Mouse (Mus musculus): ENCODE results near the gene Tagap. TPM values are rescaled to one million over a fixed set of nuclear protein-coding genes. Genes with fewer than 3 reads are reported as not detected.
"Not testable (repeated sequence)": the region's sequence is repeated elsewhere in the genome, so short reads cannot be mapped to it uniquely, and the experiment has no call there.

Tagap gene
- polyA plus RNA-seq, 1 experiment, result 1.8 TPM

DNA sequence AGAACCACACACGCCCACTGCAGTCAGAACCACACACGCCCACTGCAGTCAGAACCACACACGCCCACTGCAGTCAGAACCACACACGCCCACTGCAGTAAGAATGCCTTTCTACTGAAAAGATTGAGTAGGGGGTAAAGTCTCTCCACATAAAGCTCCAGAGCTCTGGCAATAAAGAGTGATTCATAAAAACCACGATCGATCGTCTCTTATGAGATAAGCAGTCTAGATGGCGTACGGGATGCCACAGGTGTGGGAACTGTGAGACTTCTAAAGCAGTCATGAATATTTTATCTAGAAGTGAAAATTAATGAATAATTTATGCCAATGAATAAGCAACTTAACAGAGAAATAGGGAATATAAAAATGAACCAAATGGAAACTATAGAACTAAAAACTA is 31.4 kb downstream of the Tagap start:
- not testable (repeated sequence) for H3K27me3 ChIP-seq (replicated peaks; ENCODE audit: control insufficient read depth, insufficient read depth, low read length); H3K4me3 ChIP-seq (ENCODE audit: insufficient read depth, low read depth, low read length); H3K27ac ChIP-seq (ENCODE audit: insufficient read depth, low read depth, low read length); H3K4me1 ChIP-seq (ENCODE audit: control insufficient read depth, insufficient read depth, low read length); DNase-seq; H3K36me3 ChIP-seq (ENCODE audit: control insufficient read depth, insufficient read depth, low read length)
- 97% methylated on average over 9 of the region's 9 CpGs for WGBS

DNA sequence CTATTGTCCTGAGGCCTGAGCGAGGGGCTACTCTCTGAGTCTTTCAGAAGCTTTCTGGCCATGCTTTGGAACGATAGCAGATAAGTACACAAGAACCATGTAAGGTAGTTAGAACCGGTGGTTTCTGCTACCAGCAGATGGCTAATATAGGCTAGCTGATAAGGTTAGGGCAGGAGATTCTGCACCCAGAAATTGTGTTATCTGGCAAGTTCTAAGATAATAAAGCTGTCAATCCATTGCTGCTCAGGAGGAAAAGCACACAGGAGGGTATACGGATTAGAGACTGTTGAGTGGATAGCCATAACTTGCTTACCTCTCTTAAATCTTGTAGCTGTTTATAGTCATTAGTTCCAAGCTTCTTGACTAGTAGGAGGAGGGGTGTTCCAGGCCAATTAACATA is 37.5 kb downstream of the Tagap start:
- H3K4me1 ChIP-seq (ENCODE audit: control insufficient read depth, insufficient read depth, low read length); H3K27me3 ChIP-seq (replicated peaks; ENCODE audit: control insufficient read depth, insufficient read depth, low read length); H3K36me3 ChIP-seq (ENCODE audit: control insufficient read depth, insufficient read depth, low read length); H3K4me3 ChIP-seq (ENCODE audit: insufficient read depth, low read depth, low read length); DNase-seq; H3K27ac ChIP-seq (ENCODE audit: insufficient read depth, low read depth, low read length): not testable (repeated sequence)
- WGBS, result 90% methylated on average over 4 of the region's 4 CpGs

GRCm38 (mm10) chr17:7964398-7964797 is 38.6 kb downstream of the Tagap start:
- H3K4me1 ChIP-seq (ENCODE audit: control insufficient read depth, insufficient read depth, low read length); H3K27ac ChIP-seq (ENCODE audit: insufficient read depth, low read depth, low read length); DNase-seq; H3K27me3 ChIP-seq (replicated peaks; ENCODE audit: control insufficient read depth, insufficient read depth, low read length); H3K36me3 ChIP-seq (ENCODE audit: control insufficient read depth, insufficient read depth, low read length); H3K4me3 ChIP-seq (ENCODE audit: insufficient read depth, low read depth, low read length): not testable (repeated sequence)
- WGBS, result 88% methylated on average over 2 of the region's 2 CpGs

GRCm38 (mm10) chr17:7968490-7968889 is 42.7 kb downstream of the Tagap start:
- WGBS, result 66% methylated on average over 3 of the region's 5 CpGs
- DNase-seq; H3K36me3 ChIP-seq (ENCODE audit: control insufficient read depth, insufficient read depth, low read length); H3K27ac ChIP-seq (ENCODE audit: insufficient read depth, low read depth, low read length); H3K4me1 ChIP-seq (ENCODE audit: control insufficient read depth, insufficient read depth, low read length); H3K4me3 ChIP-seq (ENCODE audit: insufficient read depth, low read depth, low read length); H3K27me3 ChIP-seq (replicated peaks; ENCODE audit: control insufficient read depth, insufficient read depth, low read length): not testable (repeated sequence)

GRCm38 (mm10) chr17:7969782-7970181 is 44.0 kb downstream of the Tagap start:
- H3K27ac ChIP-seq (ENCODE audit: insufficient read depth, low read depth, low read length); H3K36me3 ChIP-seq (ENCODE audit: control insufficient read depth, insufficient read depth, low read length); H3K4me3 ChIP-seq (ENCODE audit: insufficient read depth, low read depth, low read length); H3K4me1 ChIP-seq (ENCODE audit: control insufficient read depth, insufficient read depth, low read length); H3K27me3 ChIP-seq (replicated peaks; ENCODE audit: control insufficient read depth, insufficient read depth, low read length); DNase-seq: not testable (repeated sequence)
- WGBS, result 16% methylated on average over 2 of the region's 6 CpGs

DNA sequence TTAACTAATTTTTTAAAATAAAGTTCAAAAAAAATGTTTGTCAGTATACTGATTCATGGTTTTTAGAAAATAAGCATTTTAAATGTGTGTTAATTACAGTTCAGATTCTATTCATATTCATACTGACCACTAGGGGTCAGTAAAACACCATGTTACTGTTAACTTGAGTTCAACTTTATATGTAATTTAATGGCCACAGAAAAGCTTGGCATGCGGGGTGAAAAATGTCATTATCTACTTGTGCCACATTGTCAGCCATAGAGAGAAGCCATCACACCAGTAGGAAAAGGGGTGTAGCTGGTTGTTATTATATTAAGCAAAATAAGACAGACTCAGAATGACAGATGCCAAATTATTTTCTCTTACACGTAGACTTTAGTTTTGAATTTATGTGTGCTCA is 57.7 kb downstream of the Tagap start:
- WGBS, result 90% methylated on average over 1 of the region's 2 CpGs
- not testable (repeated sequence) for H3K27me3 ChIP-seq (replicated peaks; ENCODE audit: control insufficient read depth, insufficient read depth, low read length)

More for the DNA sequence above, 57.7 kb downstream of the Tagap start:
- H3K36me3 ChIP-seq (ENCODE audit: control insufficient read depth, insufficient read depth, low read length); H3K4me1 ChIP-seq (ENCODE audit: control insufficient read depth, insufficient read depth, low read length); DNase-seq; H3K27ac ChIP-seq (ENCODE audit: insufficient read depth, low read depth, low read length); H3K4me3 ChIP-seq (ENCODE audit: insufficient read depth, low read depth, low read length): not testable (repeated sequence)

Other genes starting within 250 kb of the Tagap start
- gene Fndc1, start 98.7 kb upstream of the Tagap start, polyA plus RNA-seq (2012; rRNA removed), result 2.0 TPM in 2 replicates
- 77.2 and 85.9 TPM in 2 replicates for gene Rsph3a, start 19.6 kb downstream of the Tagap start, polyA plus RNA-seq (2012; rRNA removed)
- gene Gm49673, start 221.8 kb downstream of the Tagap start, polyA plus RNA-seq (2012; rRNA removed), result 0.30 and 1.0 TPM in 2 replicates
- 90.6 and 121 TPM in 2 replicates for gene Rnaset2a, start 222.1 kb downstream of the Tagap start, polyA plus RNA-seq (2012; rRNA removed)
- gene Fgfr1op, start 239.5 kb downstream of the Tagap start, polyA plus RNA-seq (2012; rRNA removed), result 3.0 and 4.4 TPM in 2 replicates